Mouse (Mus musculus): ENCODE data around the gene Smim24. TPM values are rescaled to one million over a fixed set of nuclear protein-coding genes. Genes with fewer than 3 reads are reported as not detected.

Gene Smim24
- polyA plus RNA-seq, 1 experiment from 2014 or later: 1.2 TPM

DNA sequence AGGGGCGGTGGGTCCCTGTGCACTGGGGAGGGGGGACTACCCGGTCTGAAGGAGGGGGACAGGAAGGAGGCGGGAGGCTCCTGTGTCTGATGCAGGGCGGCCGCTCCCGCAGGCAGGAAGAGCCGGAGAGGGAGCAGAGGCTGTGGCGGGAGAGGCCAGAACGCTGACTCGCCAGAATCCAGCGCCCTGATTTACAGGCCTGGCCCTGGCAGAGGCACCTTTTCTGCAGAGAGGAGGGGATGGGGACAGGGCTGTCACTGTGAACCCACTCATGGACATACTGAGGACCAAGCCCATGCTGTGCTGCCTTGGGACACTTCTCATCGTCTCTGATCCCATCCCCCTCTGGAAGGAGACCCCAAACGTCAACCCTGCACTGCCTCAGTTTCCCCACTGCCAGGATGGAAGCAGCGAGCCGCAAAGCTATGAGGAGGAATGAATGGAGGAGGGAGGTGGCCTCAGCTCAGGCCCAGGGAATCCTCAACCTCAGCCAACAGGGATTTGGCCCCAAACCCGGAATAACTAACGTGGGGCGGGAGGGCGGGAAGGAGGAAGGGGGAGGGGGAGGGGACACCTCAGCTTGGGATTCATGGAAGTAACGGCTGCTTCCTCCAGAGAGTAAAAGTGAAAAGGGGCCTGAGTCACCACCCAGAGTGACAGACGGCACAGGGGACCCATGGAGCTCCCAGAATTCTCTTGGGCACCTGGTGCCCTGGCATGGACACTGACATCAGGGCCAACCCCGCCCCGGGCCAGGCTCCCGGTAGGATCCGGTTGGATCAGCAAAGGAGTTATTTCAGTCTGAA, 31.6 kb downstream of the Smim24 start:
- Histone ChIP-seq H3K4me3 (replicated peaks; ENCODE audit: low read depth, low read length) (no peak overlapping the region), H3K9me3 (ENCODE audit: control insufficient read depth, low read length) (no peaks in the 10 kb centered on the region), H3K9ac (replicated peaks; ENCODE audit: low read length) (peak overlapping the region; percentile 20; the same call in 1 of the 2 replicates), H3K36me3 (ENCODE audit: control insufficient read depth, insufficient read depth, low read length) (0 out of 2 replicates have a peak, but pooled peaks cover 2% of the 10 kb centered on the region), H3K27me3 (ENCODE audit: control insufficient read depth, insufficient read depth, low read length) (peaks cover 23% of the 10 kb centered on the region; the same call in 1 of the 2 replicates), H3K4me2 (ENCODE audit: low read length) (peak overlapping the region; percentile 6; the same call in 1 of the 2 replicates), H3K4me1 (ENCODE audit: control insufficient read depth, insufficient read depth, low read length) (peaks cover 13% of the 10 kb centered on the region), H3K27ac (replicated peaks; ENCODE audit: low read depth, low read length) (no peak overlapping the region)
- 6% methylated on average over 25 of the region's 25 CpGs for WGBS
- no peak for ATAC-seq (ENCODE audit: low FRiP score, low TSS enrichment)
- peak; percentile 21 for DNase-seq

DNA sequence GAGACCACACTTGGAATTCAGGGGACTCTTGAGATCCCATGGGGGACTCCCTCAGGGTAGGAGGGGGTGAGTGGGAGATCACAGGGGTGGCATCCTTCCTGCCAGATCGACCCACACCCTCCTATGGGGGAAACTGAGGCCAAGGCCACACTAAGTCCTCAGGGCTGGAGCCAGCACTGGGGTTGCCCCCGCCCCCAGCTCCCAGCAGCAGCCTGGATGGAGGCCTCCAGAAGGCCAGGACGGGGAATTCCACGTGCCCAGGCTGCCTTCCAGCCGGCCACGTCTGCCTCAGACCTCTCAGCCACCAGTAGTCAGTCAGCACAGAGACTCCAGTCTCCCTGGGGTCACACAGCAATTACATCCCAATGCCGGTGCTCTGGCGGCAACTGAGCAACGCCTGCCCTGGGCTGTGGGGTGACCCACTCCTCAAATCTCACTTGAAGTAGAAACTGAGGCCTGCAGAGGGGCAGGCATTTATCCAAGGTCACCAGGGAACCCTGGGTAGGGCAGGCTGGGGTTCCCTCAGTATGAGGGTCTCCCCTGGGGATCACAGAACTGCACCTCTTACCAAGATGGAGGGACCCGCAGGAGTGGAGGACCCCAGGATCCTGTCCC, 32.5 kb downstream of the Smim24 start:
- ATAC-seq (ENCODE audit: low FRiP score, low TSS enrichment) (no peak), DNase-seq (peak; percentile 4)
- peaks cover 23% of the 10 kb centered on the region; the same call in 1 of the 2 replicates for H3K27me3 ChIP-seq (ENCODE audit: control insufficient read depth, insufficient read depth, low read length)
- whole genome bisulfite sequencing: 29% methylated on average over 10 of the region's 10 CpGs
- no peak overlapping the region for H3K9ac ChIP-seq (replicated peaks; ENCODE audit: low read length)
- no peaks in the 10 kb centered on the region for H3K9me3 ChIP-seq (ENCODE audit: control insufficient read depth, low read length)
- no peaks in the 10 kb centered on the region for H3K36me3 ChIP-seq (ENCODE audit: control insufficient read depth, insufficient read depth, low read length)
- H3K4me3 ChIP-seq (replicated peaks; ENCODE audit: low read depth, low read length): no peak overlapping the region
- H3K27ac ChIP-seq (replicated peaks; ENCODE audit: low read depth, low read length): no peak overlapping the region
- peaks cover 17% of the 10 kb centered on the region for H3K4me1 ChIP-seq (ENCODE audit: control insufficient read depth, insufficient read depth, low read length)
- H3K4me2 ChIP-seq (ENCODE audit: low read length): peak overlapping the region; percentile 60

- 1% methylated on average over 18 of the region's 33 CpGs for WGBS
- Histone ChIP-seq H3K4me3 (replicated peaks; ENCODE audit: low read depth, low read length) (peak overlapping the region; percentile 28), H3K4me1 (ENCODE audit: control insufficient read depth, insufficient read depth, low read length) (peaks cover 17% of the 10 kb centered on the region), H3K27ac (replicated peaks; ENCODE audit: low read depth, low read length) (no peak overlapping the region), H3K9me3 (ENCODE audit: control insufficient read depth, low read length) (no peaks in the 10 kb centered on the region), H3K27me3 (ENCODE audit: control insufficient read depth, insufficient read depth, low read length) (peaks cover 23% of the 10 kb centered on the region; the same call in 1 of the 2 replicates), H3K36me3 (ENCODE audit: control insufficient read depth, insufficient read depth, low read length) (no peaks in the 10 kb centered on the region), H3K9ac (replicated peaks; ENCODE audit: low read length) (peak overlapping the region; percentile 54; the same call in 1 of the 2 replicates), H3K4me2 (ENCODE audit: low read length) (peak overlapping the region; percentile 60)
- DNase-seq (peak; percentile 51), ATAC-seq (ENCODE audit: low FRiP score, low TSS enrichment) (no peak)
Observed at GRCm38 (mm10) chr10:81426081-81426671, 33.3 kb downstream of the Smim24 start.

DNA sequence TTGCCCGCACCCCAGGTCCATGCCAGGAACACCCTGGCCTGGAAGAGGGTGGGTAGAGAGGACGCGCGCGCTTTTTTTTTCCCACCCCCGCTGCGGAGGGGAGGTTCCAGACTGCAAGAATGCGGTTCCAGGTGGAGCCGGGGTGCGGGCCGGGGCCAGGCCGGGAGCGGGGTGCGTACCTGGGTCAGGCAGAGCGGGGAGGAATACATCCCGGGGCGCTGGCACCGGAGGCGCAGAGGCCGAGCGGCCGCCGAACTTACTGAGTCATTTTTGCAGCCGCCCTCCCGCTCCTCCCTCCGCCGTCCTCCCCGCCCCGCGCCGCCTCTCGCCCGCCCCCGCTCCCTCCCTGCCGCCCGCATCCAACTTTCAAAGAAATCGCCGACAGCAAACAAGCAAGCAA, 34.0 kb downstream of the Smim24 start:
- Histone ChIP-seq H3K4me1 (ENCODE audit: control insufficient read depth, insufficient read depth, low read length) (peaks cover 17% of the 10 kb centered on the region), H3K27me3 (ENCODE audit: control insufficient read depth, insufficient read depth, low read length) (peaks cover 23% of the 10 kb centered on the region; the same call in 1 of the 2 replicates)

DNA sequence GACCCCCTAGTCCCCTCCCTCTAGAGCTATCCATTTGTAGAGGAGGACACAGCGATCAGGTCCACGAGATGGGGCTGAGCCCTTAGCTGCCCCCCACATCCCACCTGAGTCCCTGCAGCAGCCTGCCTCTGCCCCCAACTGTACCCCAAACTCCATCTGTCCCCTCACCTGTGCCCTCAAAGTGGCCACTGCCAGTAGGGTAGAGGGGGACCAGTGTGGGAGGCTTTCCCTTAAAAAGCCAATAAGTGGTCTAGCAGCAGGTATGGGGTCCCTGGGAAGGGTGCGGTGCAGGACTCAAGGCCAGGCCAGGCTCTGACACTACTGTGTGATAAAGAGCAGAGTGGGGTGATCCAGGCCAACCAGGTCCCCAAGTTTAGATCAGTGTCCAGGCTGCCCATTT, 34.5 kb downstream of the Smim24 start:
- peaks cover 23% of the 10 kb centered on the region; the same call in 1 of the 2 replicates for H3K27me3 ChIP-seq (ENCODE audit: control insufficient read depth, insufficient read depth, low read length)
- ATAC-seq (ENCODE audit: low FRiP score, low TSS enrichment) (no peak), DNase-seq (no peak)
- H3K9ac ChIP-seq (replicated peaks; ENCODE audit: low read length): no peak overlapping the region
- WGBS: 41% methylated on average over 3 of the region's 3 CpGs
- H3K9me3 ChIP-seq (ENCODE audit: control insufficient read depth, low read length): no peaks in the 10 kb centered on the region
- H3K4me1 ChIP-seq (ENCODE audit: control insufficient read depth, insufficient read depth, low read length): peaks cover 17% of the 10 kb centered on the region
- H3K36me3 ChIP-seq (ENCODE audit: control insufficient read depth, insufficient read depth, low read length): no peaks in the 10 kb centered on the region
- no peak overlapping the region for H3K27ac ChIP-seq (replicated peaks; ENCODE audit: low read depth, low read length)
- H3K4me2 ChIP-seq (ENCODE audit: low read length): peak overlapping the region; percentile 60
- no peak overlapping the region for H3K4me3 ChIP-seq (replicated peaks; ENCODE audit: low read depth, low read length)

More for the DNA sequence above, 34.0 kb downstream of the Smim24 start:
- DNase-seq: peak; percentile 44
- no peak for ATAC-seq (ENCODE audit: low FRiP score, low TSS enrichment)
- Histone ChIP-seq H3K27ac (replicated peaks; ENCODE audit: low read depth, low read length) (no peak overlapping the region), H3K4me3 (replicated peaks; ENCODE audit: low read depth, low read length) (peak overlapping the region; percentile 28), H3K36me3 (ENCODE audit: control insufficient read depth, insufficient read depth, low read length) (no peaks in the 10 kb centered on the region), H3K9me3 (ENCODE audit: control insufficient read depth, low read length) (no peaks in the 10 kb centered on the region), H3K4me2 (ENCODE audit: low read length) (peak overlapping the region; percentile 60), H3K9ac (replicated peaks; ENCODE audit: low read length) (peak overlapping the region; percentile 14; the same call in 1 of the 2 replicates)
- 1% methylated on average over 33 of the region's 38 CpGs for WGBS

GRCm38 (mm10) chr10:81427804-81428506, 35.1 kb downstream of the Smim24 start:
- Histone ChIP-seq H3K27ac (replicated peaks; ENCODE audit: low read depth, low read length) (no peak overlapping the region), H3K4me2 (ENCODE audit: low read length) (no peak overlapping the region), H3K9me3 (ENCODE audit: control insufficient read depth, low read length) (no peaks in the 10 kb centered on the region), H3K36me3 (ENCODE audit: control insufficient read depth, insufficient read depth, low read length) (no peaks in the 10 kb centered on the region), H3K27me3 (ENCODE audit: control insufficient read depth, insufficient read depth, low read length) (peaks cover 23% of the 10 kb centered on the region; the same call in 1 of the 2 replicates), H3K9ac (replicated peaks; ENCODE audit: low read length) (no peak overlapping the region), H3K4me1 (ENCODE audit: control insufficient read depth, insufficient read depth, low read length) (peaks cover 17% of the 10 kb centered on the region), H3K4me3 (replicated peaks; ENCODE audit: low read depth, low read length) (no peak overlapping the region)
- DNase-seq: peak; percentile 0
- 75% methylated on average over 8 of the region's 8 CpGs for WGBS
- no peak for ATAC-seq (ENCODE audit: low FRiP score, low TSS enrichment)

DNA sequence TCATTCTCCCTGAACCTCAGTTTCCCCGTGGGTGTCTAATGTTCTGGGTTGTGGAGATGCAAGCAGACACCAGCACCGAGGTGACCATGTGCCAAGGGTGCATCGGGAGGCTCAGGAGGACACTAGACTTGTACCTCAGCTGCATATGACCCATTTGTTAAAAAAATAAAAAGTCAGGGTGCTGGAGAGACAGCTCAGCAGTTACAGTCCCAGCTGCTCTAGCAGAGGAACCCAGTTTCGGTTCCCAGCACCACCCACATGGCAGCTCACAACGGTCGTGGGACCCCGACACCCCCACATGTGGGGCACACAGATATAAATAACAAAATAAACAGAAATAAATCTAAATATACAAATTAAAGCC, 35.6 kb downstream of the Smim24 start:
- DNase-seq: no peak
- H3K4me2 ChIP-seq (ENCODE audit: low read length): no peak overlapping the region
- no peaks in the 10 kb centered on the region for H3K9me3 ChIP-seq (ENCODE audit: control insufficient read depth, low read length)
- WGBS: 91% methylated on average over 7 of the region's 7 CpGs
- no peak overlapping the region for H3K4me3 ChIP-seq (replicated peaks; ENCODE audit: low read depth, low read length)
- H3K4me1 ChIP-seq (ENCODE audit: control insufficient read depth, insufficient read depth, low read length): peaks cover 20% of the 10 kb centered on the region
- H3K27me3 ChIP-seq (ENCODE audit: control insufficient read depth, insufficient read depth, low read length): peaks cover 23% of the 10 kb centered on the region; the same call in 1 of the 2 replicates
- H3K27ac ChIP-seq (replicated peaks; ENCODE audit: low read depth, low read length): no peak overlapping the region
- ATAC-seq (ENCODE audit: low FRiP score, low TSS enrichment): no peak
- no peaks in the 10 kb centered on the region for H3K36me3 ChIP-seq (ENCODE audit: control insufficient read depth, insufficient read depth, low read length)
- H3K9ac ChIP-seq (replicated peaks; ENCODE audit: low read length): no peak overlapping the region

DNA sequence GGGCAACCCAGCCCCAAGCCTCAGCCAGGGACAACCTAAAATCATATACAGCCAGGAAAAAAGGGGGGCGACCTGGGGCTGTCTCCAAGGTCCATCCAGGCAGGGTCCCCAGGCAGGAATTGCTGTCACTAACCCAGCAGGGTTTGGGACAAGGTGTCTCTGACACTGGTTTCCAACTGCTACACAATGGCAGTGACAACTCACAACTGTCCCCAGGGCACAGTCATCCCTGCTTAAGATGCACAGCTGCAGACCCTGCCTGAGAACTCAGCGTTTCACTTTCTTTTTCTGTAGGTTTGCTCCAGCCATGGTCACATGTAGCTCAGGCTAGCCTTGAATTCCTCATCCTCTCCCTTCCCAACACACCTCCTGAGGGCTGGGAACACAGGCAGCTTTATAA, 36.2 kb downstream of the Smim24 start:
- Histone ChIP-seq H3K9me3 (ENCODE audit: control insufficient read depth, low read length) (no peaks in the 10 kb centered on the region), H3K4me1 (ENCODE audit: control insufficient read depth, insufficient read depth, low read length) (peaks cover 20% of the 10 kb centered on the region), H3K36me3 (ENCODE audit: control insufficient read depth, insufficient read depth, low read length) (no peaks in the 10 kb centered on the region), H3K27ac (replicated peaks; ENCODE audit: low read depth, low read length) (no peak overlapping the region), H3K9ac (replicated peaks; ENCODE audit: low read length) (peak overlapping the region; percentile 89; the same call in 1 of the 2 replicates), H3K27me3 (ENCODE audit: control insufficient read depth, insufficient read depth, low read length) (peaks cover 23% of the 10 kb centered on the region; the same call in 1 of the 2 replicates), H3K4me2 (ENCODE audit: low read length) (peak overlapping the region; percentile 90; the same call in 1 of the 2 replicates), H3K4me3 (replicated peaks; ENCODE audit: low read depth, low read length) (0 out of 2 replicates have a peak overlapping the region, but pooled peaks have one; percentile 82)
- 22% methylated on average over 2 of the region's 2 CpGs for WGBS
- ATAC-seq (ENCODE audit: low FRiP score, low TSS enrichment) (no peak), DNase-seq (no peak)
